Mouse (Mus musculus): ENCODE data around the gene Stpg1. TPM values are rescaled to one million over a fixed set of nuclear protein-coding genes. Genes with fewer than 3 reads are reported as not detected.

Stpg1 gene
- polyA plus RNA-seq, 1 experiment from 2014 or later: not detected

GRCm38 (mm10) chr4:135495397-135495791 lies 804 bp downstream of the Stpg1 start:
- Histone ChIP-seq H3K4me1 (ENCODE audit: insufficient read depth) (peaks cover 15% of the 10 kb centered on the region), H3K27ac (ENCODE audit: low read depth) (no peak overlapping the region), H3K9me3 (ENCODE audit: low read length) (no peaks in the 10 kb centered on the region), H3K9ac (replicated peaks) (peak overlapping the region; percentile 55; the same call in 1 of the 2 replicates), H3K4me3 (ENCODE audit: low read depth, low read length) (peak overlapping the region; percentile 74), H3K27me3 (ENCODE audit: insufficient read depth, low read length) (no peaks in the 10 kb centered on the region), H3K36me3 (replicated peaks; ENCODE audit: insufficient read depth, low read length) (peaks cover 4% of the 10 kb centered on the region; the same call in 1 of the 2 replicates), H3K4me2 (ENCODE audit: low read depth, low read length) (peak overlapping the region; percentile 100)
- DNase-seq: no peak
- TF ChIP-seq EP300 (IDR thresholded peaks at IDR 0.05; ENCODE audit: low read depth) (no peak), CTCF (IDR thresholded peaks at IDR 0.05; ENCODE audit: low read depth) (no peak)
- no peak for ATAC-seq
- WGBS (ENCODE audit: insufficient replicate concordance): 17% methylated on average over 9 of the region's 9 CpGs

GRCm38 (mm10) chr4:135495810-135496209 lies 1.2 kb downstream of the Stpg1 start:
- peak; percentile 77 for DNase-seq
- Histone ChIP-seq H3K27me3 (ENCODE audit: insufficient read depth, low read length) (no peaks in the 10 kb centered on the region), H3K36me3 (replicated peaks; ENCODE audit: insufficient read depth, low read length) (peaks cover 3% of the 10 kb centered on the region; the same call in 1 of the 2 replicates), H3K9ac (replicated peaks) (no peak overlapping the region), H3K4me1 (ENCODE audit: insufficient read depth) (peaks cover 15% of the 10 kb centered on the region), H3K27ac (ENCODE audit: low read depth) (no peak overlapping the region), H3K9me3 (ENCODE audit: low read length) (no peaks in the 10 kb centered on the region), H3K4me3 (ENCODE audit: low read depth, low read length) (no peak overlapping the region), H3K4me2 (ENCODE audit: low read depth, low read length) (peak overlapping the region; percentile 100)
- no peak for ATAC-seq
- 30% methylated on average over 18 of the region's 18 CpGs for WGBS (ENCODE audit: insufficient replicate concordance)
- TF ChIP-seq EP300 (IDR thresholded peaks at IDR 0.05; ENCODE audit: low read depth) (no peak), CTCF (IDR thresholded peaks at IDR 0.05; ENCODE audit: low read depth) (0 out of 2 replicates have a peak, but pooled peaks have one; percentile 3)

GRCm38 (mm10) chr4:135498136-135498535 lies 3.5 kb downstream of the Stpg1 start:
- Histone ChIP-seq H3K4me1 (ENCODE audit: insufficient read depth) (peaks cover 13% of the 10 kb centered on the region), H3K4me3 (ENCODE audit: low read depth, low read length) (no peak overlapping the region), H3K9me3 (ENCODE audit: low read length) (no peaks in the 10 kb centered on the region), H3K27ac (ENCODE audit: low read depth) (no peak overlapping the region), H3K9ac (replicated peaks) (no peak overlapping the region), H3K36me3 (replicated peaks; ENCODE audit: insufficient read depth, low read length) (no peaks in the 10 kb centered on the region), H3K27me3 (ENCODE audit: insufficient read depth, low read length) (no peaks in the 10 kb centered on the region), H3K4me2 (ENCODE audit: low read depth, low read length) (no peak overlapping the region)
- DNase-seq (no peak), ATAC-seq (no peak)
- TF ChIP-seq CTCF (IDR thresholded peaks at IDR 0.05; ENCODE audit: low read depth): no peak
- no peak for TF ChIP-seq EP300 (IDR thresholded peaks at IDR 0.05; ENCODE audit: low read depth)
- 79% methylated on average over 6 of the region's 6 CpGs for WGBS (ENCODE audit: insufficient replicate concordance)

- ATAC-seq (no peak), DNase-seq (no peak)
- Histone ChIP-seq H3K4me3 (ENCODE audit: low read depth, low read length) (no peak overlapping the region), H3K36me3 (replicated peaks; ENCODE audit: insufficient read depth, low read length) (no peaks in the 10 kb centered on the region), H3K27me3 (ENCODE audit: insufficient read depth, low read length) (no peaks in the 10 kb centered on the region), H3K4me2 (ENCODE audit: low read depth, low read length) (no peak overlapping the region), H3K4me1 (ENCODE audit: insufficient read depth) (peaks cover 7% of the 10 kb centered on the region), H3K27ac (ENCODE audit: low read depth) (no peak overlapping the region), H3K9ac (replicated peaks) (no peak overlapping the region), H3K9me3 (ENCODE audit: low read length) (no peaks in the 10 kb centered on the region)
- TF ChIP-seq CTCF (IDR thresholded peaks at IDR 0.05; ENCODE audit: low read depth) (no peak), EP300 (IDR thresholded peaks at IDR 0.05; ENCODE audit: low read depth) (no peak)
- WGBS (ENCODE audit: insufficient replicate concordance): 60% methylated on average over 3 of the region's 3 CpGs
These were observed 5.2 kb downstream of the Stpg1 start for GRCm38 (mm10) chr4:135499831-135500230.

GRCm38 (mm10) chr4:135501587-135501986 lies 7.0 kb downstream of the Stpg1 start:
- Histone ChIP-seq H3K27ac (ENCODE audit: low read depth) (no peak overlapping the region), H3K36me3 (replicated peaks; ENCODE audit: insufficient read depth, low read length) (no peaks in the 10 kb centered on the region), H3K9me3 (ENCODE audit: low read length) (no peaks in the 10 kb centered on the region), H3K4me1 (ENCODE audit: insufficient read depth) (no peaks in the 10 kb centered on the region), H3K4me2 (ENCODE audit: low read depth, low read length) (no peak overlapping the region), H3K9ac (replicated peaks) (no peak overlapping the region), H3K27me3 (ENCODE audit: insufficient read depth, low read length) (no peaks in the 10 kb centered on the region), H3K4me3 (ENCODE audit: low read depth, low read length) (no peak overlapping the region)
- no peak for DNase-seq
- no peak for ATAC-seq
- 45% methylated on average over 4 of the region's 4 CpGs for WGBS (ENCODE audit: insufficient replicate concordance)
- TF ChIP-seq EP300 (IDR thresholded peaks at IDR 0.05; ENCODE audit: low read depth) (no peak), CTCF (IDR thresholded peaks at IDR 0.05; ENCODE audit: low read depth) (no peak)

- peaks cover 5% of the 10 kb centered on the region for H3K4me1 ChIP-seq (ENCODE audit: insufficient read depth)
- no peaks in the 10 kb centered on the region for H3K36me3 ChIP-seq (replicated peaks; ENCODE audit: insufficient read depth, low read length)
- WGBS (ENCODE audit: insufficient replicate concordance): 47% methylated on average over 11 of the region's 11 CpGs
- no peaks in the 10 kb centered on the region for H3K27me3 ChIP-seq (ENCODE audit: insufficient read depth, low read length)
- TF ChIP-seq CTCF (IDR thresholded peaks at IDR 0.05; ENCODE audit: low read depth) (no peak), EP300 (IDR thresholded peaks at IDR 0.05; ENCODE audit: low read depth) (no peak)
- H3K9ac ChIP-seq (replicated peaks): no peak overlapping the region
- H3K9me3 ChIP-seq (ENCODE audit: low read length): no peaks in the 10 kb centered on the region
- H3K27ac ChIP-seq (ENCODE audit: low read depth): no peak overlapping the region
- H3K4me2 ChIP-seq (ENCODE audit: low read depth, low read length): no peak overlapping the region
- DNase-seq (no peak), ATAC-seq (no peak)
- H3K4me3 ChIP-seq (ENCODE audit: low read depth, low read length): no peak overlapping the region
These were observed 11.2 kb downstream of the Stpg1 start for GRCm38 (mm10) chr4:135505794-135506193.
